Mouse (Mus musculus) liver, embryonic 12.5 days (tissue): ENCODE data around the gene Rhoc. TPM values are rescaled to one million over a fixed set of nuclear protein-coding genes. Genes with fewer than 3 reads are reported as not detected.
"Not testable (repeated sequence)": the region's sequence is repeated elsewhere in the genome, so short reads cannot be mapped to it uniquely, and the experiment has no call there.

Experiments
- ATAC-seq: fragments of 200-750 bp; cut with Nextera tagmentation; 2 replicates; pipeline ENCODE4 v1.8.0; 2017; ENCODE audit warnings: moderate number of reproducible peaks, mild to moderate bottlenecking, moderate library complexity
- H3K27ac ChIP-seq: fragments of 300-500 bp; sonication (generic); 2 replicates; pipeline ENCODE4 v1.5.1; 2016; ENCODE audit warnings: mild to moderate bottlenecking
- H3K27me3 ChIP-seq: fragments of 300-500 bp; sonication (generic); replicated peaks from 2 replicates; pipeline ENCODE4 v1.6.1; 2016; ENCODE audit warnings: mild to moderate bottlenecking, moderate library complexity
- H3K36me3 ChIP-seq: fragments of 300-500 bp; sonication (generic); 2 replicates; pipeline ENCODE4 v1.6.1; 2016; ENCODE audit warnings: mild to moderate bottlenecking, moderate library complexity
- H3K4me1 ChIP-seq: fragments of 300-500 bp; sonication (generic); 2 replicates; pipeline ENCODE4 v1.6.1; 2016
- H3K4me2 ChIP-seq: fragments of 300-500 bp; sonication (generic); 2 replicates; pipeline ENCODE4 v1.6.1; 2016; ENCODE audit warnings: mild to moderate bottlenecking, moderate library complexity
- H3K4me3 ChIP-seq: fragments of 300-500 bp; sonication (generic); 2 replicates; pipeline ENCODE4 v1.5.1; 2016; ENCODE audit warnings: mild to moderate bottlenecking, moderate library complexity
- H3K9ac ChIP-seq: fragments of 300-500 bp; sonication (generic); 2 replicates; pipeline ENCODE4 v1.6.1; 2016; ENCODE audit warnings: mild to moderate bottlenecking, moderate library complexity
- H3K9me3 ChIP-seq: fragments of 300-500 bp; sonication (generic); replicated peaks from 2 replicates; pipeline ENCODE4 v1.6.1; 2016; ENCODE audit warnings: mild to moderate bottlenecking, moderate library complexity
- WGBS: fragments of 180-500 bp; shearing (Covaris S2); methylation state at CpG from one replicate; pipeline ENCODE4 v1.1.7; 2016; ENCODE audit not compliant: insufficient replicate concordance; 5-methylcytosine and 5-hydroxymethylcytosine counted together
- polyA plus RNA-seq: library from polyadenylated mRNA; unstranded; fragments of >200 nt; fragmentation: Nextera tagmentation; extraction: Ambion mirVana; gene quantifications from 2 replicates; pipeline ENCODE4 v1.2.1, GENCODE M21; 2016

The Rhoc gene
- polyA plus RNA-seq: 28.1 and 34.1 TPM in 2 replicates

GRCm38 (mm10) chr3:104788075-104788474, at the start of gene Rhoc:
Gene Rhoc (plus strand): TSS chr3:104788375.
- H3K9ac ChIP-seq: peak within 1 kb of the TSS; percentile 59
- peak within 1 kb of the TSS; percentile 56 for H3K4me3 ChIP-seq
- peaks cover 80% of the 10 kb centered on the region for H3K27me3 ChIP-seq
- H3K4me1 ChIP-seq: peaks cover 29% of the 10 kb centered on the region
- 47% methylated on average over 3 of the region's 3 CpGs for WGBS
- peaks cover 14% of the 10 kb centered on the region; the same call in 1 of the 2 replicates for H3K36me3 ChIP-seq
- H3K27ac ChIP-seq: peak within 1 kb of the TSS; percentile 43; the same call in 1 of the 2 replicates
- no peak for ATAC-seq
- peak within 1 kb of the TSS; percentile 76 for H3K4me2 ChIP-seq
- no peaks in the 10 kb centered on the region for H3K9me3 ChIP-seq

GRCm38 (mm10) chr3:104741954-104742353, 46.2 kb upstream of the Rhoc start:
- Histone ChIP-seq H3K4me3 (no peak overlapping the region), H3K36me3 (no peaks in the 10 kb centered on the region), H3K9me3 (no peaks in the 10 kb centered on the region), H3K27me3 (peaks cover 9% of the 10 kb centered on the region; the same call in 1 of the 2 replicates), H3K27ac (no peak overlapping the region), H3K4me2 (no peak overlapping the region), H3K4me1 (no peaks in the 10 kb centered on the region), H3K9ac (no peak overlapping the region)
- WGBS: 76% methylated on average over 3 of the region's 3 CpGs
- ATAC-seq: no peak

- Histone ChIP-seq H3K9ac (no peak overlapping the region), H3K27me3 (peaks cover 11% of the 10 kb centered on the region; the same call in 1 of the 2 replicates), H3K4me2 (no peak overlapping the region), H3K4me3 (no peak overlapping the region), H3K9me3 (no peaks in the 10 kb centered on the region), H3K27ac (no peak overlapping the region), H3K4me1 (no peaks in the 10 kb centered on the region), H3K36me3 (no peaks in the 10 kb centered on the region)
- ATAC-seq: no peak
- WGBS: 58% methylated on average over 1 of the region's 1 CpGs
Measured at GRCm38 (mm10) chr3:104743161-104743560, 45.0 kb upstream of the Rhoc start.

DNA sequence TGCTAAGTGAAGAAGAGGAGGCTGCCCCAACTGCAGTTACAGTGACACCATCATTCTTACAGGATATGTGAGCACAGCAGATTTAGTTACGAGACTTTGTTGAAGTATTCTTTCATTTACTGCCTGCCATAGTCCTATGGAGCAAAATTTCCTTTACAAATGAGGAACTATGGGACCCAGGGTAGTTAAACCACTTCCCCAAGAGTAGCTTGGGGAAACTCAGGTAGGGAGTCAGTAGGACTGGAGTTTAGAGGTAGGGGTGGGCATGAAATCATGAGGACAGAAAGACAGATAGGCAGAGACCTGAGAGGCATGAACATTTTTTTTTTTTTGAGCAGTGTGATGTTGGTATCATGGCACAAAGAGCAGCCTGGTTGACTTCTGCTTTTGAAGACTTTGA, 44.3 kb upstream of the Rhoc start:
- ATAC-seq: no peak
- H3K27ac ChIP-seq: no peak overlapping the region
- H3K36me3 ChIP-seq: no peaks in the 10 kb centered on the region
- H3K4me1 ChIP-seq: no peaks in the 10 kb centered on the region
- peaks cover 9% of the 10 kb centered on the region; the same call in 1 of the 2 replicates for H3K27me3 ChIP-seq
- 18% methylated on average over 1 of the region's 1 CpGs for WGBS
- no peaks in the 10 kb centered on the region for H3K9me3 ChIP-seq
- H3K4me3 ChIP-seq: no peak overlapping the region
- no peak overlapping the region for H3K4me2 ChIP-seq
- H3K9ac ChIP-seq: no peak overlapping the region

GRCm38 (mm10) chr3:104752845-104753244, 35.3 kb upstream of the Rhoc start:
- not testable (repeated sequence) for ATAC-seq, H3K36me3 ChIP-seq, H3K9ac ChIP-seq, H3K4me1 ChIP-seq, H3K9me3 ChIP-seq, H3K27ac ChIP-seq
- Histone ChIP-seq H3K4me3 (peak overlapping the region; percentile 23), H3K27me3 (peaks cover 23% of the 10 kb centered on the region; the same call in 1 of the 2 replicates), H3K4me2 (peak overlapping the region; percentile 53)
- 14% methylated on average over 23 of the region's 25 CpGs for WGBS

- peak; percentile 58 for ATAC-seq
- WGBS: 2% methylated on average over 27 of the region's 27 CpGs
- no peaks in the 10 kb centered on the region for H3K36me3 ChIP-seq
- peak overlapping the region; percentile 79 for H3K4me2 ChIP-seq
- H3K27ac ChIP-seq: no peak overlapping the region
- H3K27me3 ChIP-seq: peaks cover 54% of the 10 kb centered on the region
- no peaks in the 10 kb centered on the region for H3K9me3 ChIP-seq
- H3K4me3 ChIP-seq: peak overlapping the region; percentile 48
- peaks cover 31% of the 10 kb centered on the region for H3K4me1 ChIP-seq
- peak overlapping the region; percentile 54 for H3K9ac ChIP-seq
Measured at GRCm38 (mm10) chr3:104758406-104758805, 29.8 kb upstream of the Rhoc start.

DNA sequence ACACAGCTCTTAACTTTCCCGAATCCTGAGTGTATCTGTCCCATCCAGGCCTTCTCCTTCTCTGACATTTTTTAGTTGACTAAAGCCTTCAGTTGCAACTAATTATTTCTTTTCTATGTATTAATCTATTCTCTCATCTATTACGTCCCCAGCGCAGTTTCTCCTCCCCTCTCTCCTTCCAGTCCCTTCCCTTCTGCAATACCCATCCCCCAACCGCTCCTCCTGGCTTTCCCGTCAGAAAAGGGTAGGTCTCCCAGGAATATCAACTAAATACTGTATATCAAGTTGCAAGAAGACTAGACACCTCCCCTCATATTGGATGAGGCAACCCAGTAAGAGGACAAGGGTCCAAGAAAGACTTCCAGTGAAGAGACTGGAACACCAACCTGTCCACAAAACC, 29.3 kb upstream of the Rhoc start:
- H3K27ac ChIP-seq: no peak overlapping the region
- H3K27me3 ChIP-seq: peaks cover 50% of the 10 kb centered on the region
- H3K4me3 ChIP-seq: peak overlapping the region; percentile 48
- no peak for ATAC-seq
- 12% methylated on average over 5 of the region's 5 CpGs for WGBS
- H3K9me3 ChIP-seq: no peaks in the 10 kb centered on the region
- peak overlapping the region; percentile 54; the same call in 1 of the 2 replicates for H3K9ac ChIP-seq
- H3K36me3 ChIP-seq: no peaks in the 10 kb centered on the region
- H3K4me1 ChIP-seq: peaks cover 33% of the 10 kb centered on the region
- peak overlapping the region; percentile 79 for H3K4me2 ChIP-seq

GRCm38 (mm10) chr3:104762103-104762863, 25.9 kb upstream of the Rhoc start:
- Histone ChIP-seq H3K27ac (peak overlapping the region; percentile 66), H3K4me3 (peak overlapping the region; percentile 27; the same call in 1 of the 2 replicates), H3K27me3 (peaks cover 44% of the 10 kb centered on the region), H3K4me2 (peak overlapping the region; percentile 58), H3K9ac (0 out of 2 replicates have a peak overlapping the region, but pooled peaks have one; percentile 8), H3K4me1 (peaks cover 33% of the 10 kb centered on the region)
- not testable (repeated sequence) for H3K9me3 ChIP-seq, H3K36me3 ChIP-seq
- ATAC-seq: peak; percentile 72
- 19% methylated on average over 20 of the region's 20 CpGs for WGBS

DNA sequence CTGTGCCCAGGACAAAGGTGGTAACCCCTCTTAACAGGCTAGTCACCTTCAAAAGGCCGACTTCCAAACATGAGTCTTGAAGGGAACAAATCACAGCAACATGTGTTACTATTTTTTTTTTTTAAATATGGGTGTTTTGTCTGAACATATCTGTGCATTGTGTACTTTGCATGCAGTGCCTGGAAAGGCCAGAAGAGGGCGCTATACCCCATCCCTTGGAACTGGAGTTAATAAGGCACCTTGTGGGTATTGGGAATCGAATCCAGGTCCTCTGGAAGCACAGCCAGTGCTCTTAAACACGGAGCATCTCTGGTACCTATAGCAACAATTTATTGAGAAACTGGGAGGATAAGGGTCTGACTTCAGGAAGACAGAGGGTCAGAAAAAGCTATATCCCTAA, 23.2 kb upstream of the Rhoc start:
- ATAC-seq: no peak
- WGBS: 11% methylated on average over 4 of the region's 4 CpGs
- Histone ChIP-seq H3K9me3 (no peaks in the 10 kb centered on the region), H3K9ac (no peak overlapping the region), H3K27ac (no peak overlapping the region), H3K27me3 (peaks cover 20% of the 10 kb centered on the region), H3K36me3 (no peaks in the 10 kb centered on the region), H3K4me1 (peaks cover 35% of the 10 kb centered on the region), H3K4me2 (no peak overlapping the region), H3K4me3 (no peak overlapping the region)

DNA sequence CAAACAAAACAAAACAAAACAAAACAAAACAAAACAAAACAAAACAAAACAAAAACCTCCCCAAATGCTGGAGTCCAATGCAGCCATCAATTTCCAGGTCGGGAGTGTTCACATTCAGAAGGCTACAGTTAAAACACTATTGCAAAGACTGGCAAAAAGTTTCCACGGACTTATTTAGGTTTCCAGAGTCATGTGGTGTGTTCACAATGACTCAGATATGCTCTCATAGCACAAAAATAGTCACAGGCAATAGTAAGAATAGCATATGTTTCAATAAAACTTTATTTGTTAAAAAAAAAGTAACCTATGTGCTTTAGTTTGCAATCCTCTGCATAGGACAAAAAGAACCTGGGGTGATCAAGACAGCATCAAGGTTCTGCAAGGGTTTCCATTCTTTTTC, 21.0 kb upstream of the Rhoc start:
- no peak overlapping the region for H3K4me3 ChIP-seq
- H3K9ac ChIP-seq: no peak overlapping the region
- H3K36me3 ChIP-seq: no peaks in the 10 kb centered on the region
- ATAC-seq: no peak
- peaks cover 9% of the 10 kb centered on the region for H3K27me3 ChIP-seq
- H3K4me1 ChIP-seq: peaks cover 24% of the 10 kb centered on the region
- WGBS: 42% methylated on average over 2 of the region's 2 CpGs
- H3K9me3 ChIP-seq: no peaks in the 10 kb centered on the region
- H3K27ac ChIP-seq: no peak overlapping the region
- H3K4me2 ChIP-seq: no peak overlapping the region

DNA sequence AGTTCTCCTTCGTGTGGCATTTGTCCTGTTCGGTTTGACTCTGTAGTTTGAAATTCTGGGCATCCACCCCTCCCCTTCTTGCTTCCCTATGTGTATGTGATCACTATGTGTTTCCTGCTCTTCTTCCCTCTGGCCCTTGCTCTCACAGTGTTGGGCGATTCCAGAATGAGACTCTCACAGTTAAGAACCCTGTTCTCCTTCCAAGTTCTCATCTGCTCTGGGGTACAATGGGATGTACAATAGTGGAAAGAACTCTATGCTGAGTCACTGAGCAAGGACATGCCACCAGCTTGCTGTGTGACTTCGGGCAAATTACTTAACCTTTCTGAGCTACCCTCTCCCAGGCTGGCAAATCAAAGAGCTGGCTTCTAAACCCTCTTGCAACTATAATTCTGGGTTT, 20.5 kb upstream of the Rhoc start:
- Histone ChIP-seq H3K4me3 (no peak overlapping the region), H3K36me3 (no peaks in the 10 kb centered on the region), H3K4me2 (no peak overlapping the region), H3K9ac (no peak overlapping the region), H3K27ac (no peak overlapping the region), H3K9me3 (no peaks in the 10 kb centered on the region), H3K4me1 (peaks cover 21% of the 10 kb centered on the region), H3K27me3 (peaks cover 14% of the 10 kb centered on the region)
- ATAC-seq: no peak
- 55% methylated on average over 4 of the region's 4 CpGs for WGBS

DNA sequence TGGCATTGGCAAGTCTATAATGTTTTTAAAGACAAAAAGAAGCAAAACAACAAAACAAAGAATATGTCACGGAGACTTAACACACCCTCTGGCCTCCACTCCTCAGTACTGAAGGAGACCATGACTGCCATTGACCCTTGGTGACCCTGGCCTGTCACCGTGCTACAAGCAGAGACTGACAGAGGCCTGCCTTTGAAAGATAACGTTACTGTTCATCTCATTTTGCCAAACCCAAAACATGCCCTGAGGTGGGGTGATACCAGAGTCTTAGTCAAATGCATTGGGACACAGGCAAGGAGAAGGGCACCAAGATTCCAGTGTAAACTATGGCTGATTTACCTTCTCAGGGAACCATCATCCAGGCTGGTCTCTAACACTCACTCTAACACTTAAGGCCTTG, 19.0 kb upstream of the Rhoc start:
- H3K9ac ChIP-seq: no peak overlapping the region
- H3K36me3 ChIP-seq: no peaks in the 10 kb centered on the region
- H3K4me2 ChIP-seq: no peak overlapping the region
- ATAC-seq: peak; percentile 54; the same call in 1 of the 2 replicates
- H3K27ac ChIP-seq: no peak overlapping the region
- peaks cover 11% of the 10 kb centered on the region; the same call in 1 of the 2 replicates for H3K4me1 ChIP-seq
- 34% methylated on average over 3 of the region's 3 CpGs for WGBS
- peaks cover 23% of the 10 kb centered on the region for H3K27me3 ChIP-seq
- H3K9me3 ChIP-seq: no peaks in the 10 kb centered on the region
- H3K4me3 ChIP-seq: no peak overlapping the region
